Mouse (Mus musculus) retina, embryonic 14.5 days (tissue): ENCODE measurements at regions not wholly inside any gene's neighbourhood (a gene's known extent, or its start where the extent isn't known, plus 50 kb on each side); places are given as distances from the start of the nearest gene placed in this dataset.
"Not testable (repeated sequence)": the region's sequence is repeated elsewhere in the genome, so short reads cannot be mapped to it uniquely, and the experiment has no call there.

Experiments
- DNase-seq: peaks from one replicate; pipeline ENCODE4 v3.0.0-alpha.2; 2015; ENCODE audit warnings: low spot score

GRCm38 (mm10) chr1:112785135-112785681 lies 920.5 kb upstream of the Dsel start:
- no peak for DNase-seq

- DNase-seq, result no peak
These were observed 915.1 kb upstream of the Dsel start for GRCm38 (mm10) chr1:112779801-112780200.

- DNase-seq, result no peak
These were observed 913.8 kb upstream of the Dsel start for GRCm38 (mm10) chr1:112778551-112778950.

GRCm38 (mm10) chr1:112750643-112751042 lies 885.9 kb upstream of the Dsel start:
- not testable (repeated sequence) for DNase-seq

GRCm38 (mm10) chr1:112748497-112748896 lies 883.8 kb upstream of the Dsel start:
- no peak for DNase-seq

- DNase-seq, result peak; percentile 43
These were observed 839.2 kb upstream of the Dsel start for GRCm38 (mm10) chr1:112703939-112704338.

- DNase-seq, result no peak
These were observed 794.2 kb upstream of the Dsel start for GRCm38 (mm10) chr1:112658960-112659359.

- DNase-seq, result no peak
These were observed 773.6 kb upstream of the Dsel start for GRCm38 (mm10) chr1:112638342-112638741.
